ENCODE assay signal across 10 mouse cellular contexts in genomic region chr4:135853987-135854546, GRCm38 (mm10). TPM values are rescaled to one million over a fixed set of nuclear protein-coding genes. Genes with fewer than 3 reads are reported as not detected.
DNase-seq lines count a peak whose midpoint lies in the region; ATAC-seq lines count a peak whose summit lies in the region.
"Had no signal": no experiment of that assay in that cellular context is flagged by ENCODE, and none has a peak within 500 bp of the region (broad histone marks: within the 10 kb centered on the region; RNA-seq: fewer than 3 reads in every experiment).

No protein-coding gene starts in this region.

- H3K9ac ChIP-seq in liver, embryonic 11.5 days (ENCODE audit: low read depth, low read length) = peak overlapping the region; percentile 98
- H3K9ac ChIP-seq in embryonic facial prominence, embryonic 13.5 days = no peak overlapping the region
- peak overlapping the region; percentile 90 for H3K9ac ChIP-seq in forebrain, embryonic 15.5 days (replicated peaks)
- peak overlapping the region; percentile 46; the same call in 1 of the 2 replicates for H3K9ac ChIP-seq in midbrain, embryonic 13.5 days (replicated peaks)

- H3K27me3 ChIP-seq in liver, embryonic 11.5 days (replicated peaks; ENCODE audit: control insufficient read depth, insufficient read depth, low read length) = no peaks in the 10 kb centered on the region
- H3K27me3 ChIP-seq in embryonic facial prominence, embryonic 13.5 days = no peaks in the 10 kb centered on the region
- no peaks in the 10 kb centered on the region for H3K27me3 ChIP-seq in forebrain, embryonic 15.5 days
- no peaks in the 10 kb centered on the region for H3K27me3 ChIP-seq in midbrain, embryonic 13.5 days
- H3K27me3 ChIP-seq: heart, embryonic 12.5 days had no signal

- no peak overlapping the region for H3K4me3 ChIP-seq in liver, embryonic 11.5 days (ENCODE audit: low read depth, low read length)
- no peak overlapping the region for H3K4me3 ChIP-seq in embryonic facial prominence, embryonic 13.5 days
- H3K4me3 ChIP-seq in forebrain, embryonic 15.5 days = 0 out of 2 replicates have a peak overlapping the region, but pooled peaks have one; percentile 2
- H3K4me3 ChIP-seq in midbrain, embryonic 13.5 days (replicated peaks) = no peak overlapping the region

- no peaks in the 10 kb centered on the region; the same call in 1 of the 2 replicates for H3K36me3 ChIP-seq in liver, embryonic 11.5 days (ENCODE audit: control insufficient read depth, insufficient read depth, low read length)
- no peaks in the 10 kb centered on the region for H3K36me3 ChIP-seq in embryonic facial prominence, embryonic 13.5 days
- H3K36me3 ChIP-seq in forebrain, embryonic 15.5 days = no peaks in the 10 kb centered on the region
- no peaks in the 10 kb centered on the region for H3K36me3 ChIP-seq in midbrain, embryonic 13.5 days
- H3K36me3 ChIP-seq: heart, embryonic 12.5 days had no signal

- H3K9me3 ChIP-seq in liver, embryonic 11.5 days (ENCODE audit: control insufficient read depth, low read length) = no peaks in the 10 kb centered on the region
- no peaks in the 10 kb centered on the region for H3K9me3 ChIP-seq in embryonic facial prominence, embryonic 13.5 days
- no peaks in the 10 kb centered on the region for H3K9me3 ChIP-seq in forebrain, embryonic 15.5 days
- no peaks in the 10 kb centered on the region for H3K9me3 ChIP-seq in midbrain, embryonic 13.5 days
- H3K9me3 ChIP-seq: heart, embryonic 12.5 days had no signal

- peak overlapping the region; percentile 98; the same call in 1 of the 2 replicates for H3K4me2 ChIP-seq in liver, embryonic 11.5 days
- no peak overlapping the region for H3K4me2 ChIP-seq in embryonic facial prominence, embryonic 13.5 days
- no peak overlapping the region for H3K4me2 ChIP-seq in forebrain, embryonic 15.5 days (replicated peaks)
- H3K4me2 ChIP-seq in midbrain, embryonic 13.5 days (replicated peaks) = no peak overlapping the region

- no peak for ATAC-seq in liver, embryonic 11.5 days (replicated peaks; ENCODE audit: low FRiP score)
- ATAC-seq in embryonic facial prominence, embryonic 13.5 days (ENCODE audit: insufficient number of reproducible peaks, insufficient read depth, low FRiP score, low TSS enrichment, low read depth) = no peak
- ATAC-seq in forebrain, embryonic 15.5 days (replicated peaks) = no peak
- ATAC-seq in midbrain, embryonic 13.5 days = no peak

- H3K4me1 ChIP-seq in liver, embryonic 11.5 days (replicated peaks; ENCODE audit: control insufficient read depth, insufficient read depth, low read length) = peaks cover 42% of the 10 kb centered on the region
- H3K4me1 ChIP-seq in embryonic facial prominence, embryonic 13.5 days = peaks cover 37% of the 10 kb centered on the region
- H3K4me1 ChIP-seq in forebrain, embryonic 15.5 days = peaks cover 47% of the 10 kb centered on the region
- H3K4me1 ChIP-seq in midbrain, embryonic 13.5 days (replicated peaks) = peaks cover 46% of the 10 kb centered on the region

- 91% methylated on average over 14 of the region's 14 CpGs for WGBS in liver, embryonic 11.5 days
- WGBS in embryonic facial prominence, embryonic 13.5 days = 83% methylated on average over 14 of the region's 14 CpGs
- WGBS in forebrain, embryonic 15.5 days = 76% methylated on average over 14 of the region's 14 CpGs
- 92% methylated on average over 14 of the region's 14 CpGs for WGBS in midbrain, embryonic 13.5 days

- peak overlapping the region; percentile 97 for H3K27ac ChIP-seq in liver, embryonic 11.5 days (ENCODE audit: low read depth, low read length)
- peak overlapping the region; percentile 100 for H3K27ac ChIP-seq in embryonic facial prominence, embryonic 13.5 days
- H3K27ac ChIP-seq in forebrain, embryonic 15.5 days (replicated peaks) = peak overlapping the region; percentile 100
- peak overlapping the region; percentile 99; the same call in 1 of the 2 replicates for H3K27ac ChIP-seq in midbrain, embryonic 13.5 days

- no peak for DNase-seq in liver, embryonic 11.5 days (ENCODE audit: low spot score)
- DNase-seq in liver = no peak
- no peak for DNase-seq in left cerebral cortex, adult 8-10 months (ENCODE audit: low spot score in 2 of 2)
- no peak for DNase-seq in kidney, adult 11 months
- DNase-seq: adrenal gland, postnatal 36 days had no signal

RNA-seq across cellular contexts. Expression of gene Srsf10, which starts 1.5 kb away (rescaled TPM):
- polyA plus RNA-seq in liver, embryonic 11.5 days (2014; fragmentation: Nextera tagmentation; extraction: Ambion mirVana) = 233 and 249 TPM in 2 replicates
- polyA plus RNA-seq in embryonic facial prominence, embryonic 13.5 days (2015; fragmentation: Nextera tagmentation; extraction: Ambion mirVana) = 324 and 327 TPM in 2 replicates
- polyA plus RNA-seq in forebrain, embryonic 15.5 days (2015; fragmentation: Nextera tagmentation; extraction: Ambion mirVana) = 257 and 272 TPM in 2 replicates
- polyA plus RNA-seq in midbrain, embryonic 13.5 days (2015; fragmentation: Nextera tagmentation; extraction: Ambion mirVana) = 267 and 285 TPM in 2 replicates
- 10 to 100 TPM; 60.1 to 69.5 (median 63.3) TPM for total RNA-seq in left cerebral cortex, adult 8-10 months (2022)

RNA-seq across cellular contexts. Expression of gene Pnrc2, which starts 19.6 kb away (rescaled TPM):
- polyA plus RNA-seq in liver, embryonic 11.5 days (2014; fragmentation: Nextera tagmentation; extraction: Ambion mirVana) = 133 and 147 TPM in 2 replicates
- 183 and 196 TPM in 2 replicates for polyA plus RNA-seq in embryonic facial prominence, embryonic 13.5 days (2015; fragmentation: Nextera tagmentation; extraction: Ambion mirVana)
- 131 and 134 TPM in 2 replicates for polyA plus RNA-seq in forebrain, embryonic 15.5 days (2015; fragmentation: Nextera tagmentation; extraction: Ambion mirVana)
- 144 TPM in 2 replicates for polyA plus RNA-seq in midbrain, embryonic 13.5 days (2015; fragmentation: Nextera tagmentation; extraction: Ambion mirVana)
- total RNA-seq in left cerebral cortex, adult 8-10 months (2022) = 10 to 100 TPM; 39.6 to 49.8 (median 44.9) TPM

RNA-seq across cellular contexts. Expression of gene Cnr2, which starts 41.1 kb away (rescaled TPM):
- 6.3 and 7.1 TPM in 2 replicates for polyA plus RNA-seq in liver, embryonic 11.5 days (2014; fragmentation: Nextera tagmentation; extraction: Ambion mirVana)
- polyA plus RNA-seq in embryonic facial prominence, embryonic 13.5 days (2015; fragmentation: Nextera tagmentation; extraction: Ambion mirVana) = 0.51 and 0.55 TPM in 2 replicates
- 0.08 and 0.13 TPM in 2 replicates for polyA plus RNA-seq in forebrain, embryonic 15.5 days (2015; fragmentation: Nextera tagmentation; extraction: Ambion mirVana)
- 0.12 and 0.16 TPM in 2 replicates for polyA plus RNA-seq in midbrain, embryonic 13.5 days (2015; fragmentation: Nextera tagmentation; extraction: Ambion mirVana)
- total RNA-seq in left cerebral cortex, adult 8-10 months (2022) = under 1 TPM; 0.13 to 0.74 (median 0.40) TPM
- total RNA-seq: left cerebral cortex, adult 18-20 months had no signal
